Mouse (Mus musculus) 416B (cell line): ENCODE measurements around the gene Irak2.
"Not testable (repeated sequence)": the region's sequence is repeated elsewhere in the genome, so short reads cannot be mapped to it uniquely, and the experiment has no call there.

Experiments
- DNase-seq: peaks from one replicate; pipeline ENCODE4 v3.0.0; 2011; ENCODE audit warnings: low read depth

The Irak2 gene

DNA sequence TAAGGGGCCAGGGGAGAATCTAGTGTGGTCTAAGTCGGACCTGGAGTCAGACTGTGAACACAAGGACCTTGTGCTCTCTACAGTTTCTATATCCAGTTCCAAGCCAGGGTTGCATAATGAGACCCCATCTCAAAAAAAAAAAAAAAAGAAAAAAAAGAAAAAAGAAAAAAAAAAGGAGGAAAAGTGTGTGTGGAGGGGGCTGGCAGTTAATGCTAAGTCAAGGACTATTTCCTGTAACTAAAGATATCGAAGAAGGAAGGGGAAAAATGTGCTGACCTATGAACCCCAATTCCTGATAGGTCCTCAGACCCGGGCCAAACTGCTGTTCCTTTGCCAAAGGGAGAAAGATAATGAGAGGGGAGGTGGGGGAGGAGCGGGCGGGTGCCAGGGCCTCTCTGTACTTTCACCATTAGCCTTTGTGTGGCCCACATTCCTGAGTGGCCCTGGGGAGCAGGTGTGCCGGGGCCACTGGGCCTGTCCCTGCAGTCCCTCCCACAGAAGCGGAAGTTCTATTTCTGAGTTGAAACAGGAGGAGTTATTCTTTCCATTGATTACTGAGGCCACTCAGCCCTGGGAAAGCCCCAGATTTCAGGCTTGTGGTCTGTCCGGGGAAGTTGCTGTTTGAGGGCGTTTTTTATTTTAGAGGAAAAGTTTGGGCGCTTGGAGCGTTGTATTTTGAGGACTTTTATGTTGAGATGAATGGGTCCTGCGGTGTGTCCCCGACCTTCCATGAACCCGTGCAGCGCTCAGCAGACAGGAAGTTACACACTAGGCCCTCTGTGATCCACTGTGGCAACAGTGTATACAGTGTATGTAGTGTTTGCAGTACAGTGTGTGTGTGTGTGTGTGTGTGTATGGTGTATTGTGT is 30.3 kb downstream of the Irak2 start:
- peak; percentile 50 for DNase-seq

DNA sequence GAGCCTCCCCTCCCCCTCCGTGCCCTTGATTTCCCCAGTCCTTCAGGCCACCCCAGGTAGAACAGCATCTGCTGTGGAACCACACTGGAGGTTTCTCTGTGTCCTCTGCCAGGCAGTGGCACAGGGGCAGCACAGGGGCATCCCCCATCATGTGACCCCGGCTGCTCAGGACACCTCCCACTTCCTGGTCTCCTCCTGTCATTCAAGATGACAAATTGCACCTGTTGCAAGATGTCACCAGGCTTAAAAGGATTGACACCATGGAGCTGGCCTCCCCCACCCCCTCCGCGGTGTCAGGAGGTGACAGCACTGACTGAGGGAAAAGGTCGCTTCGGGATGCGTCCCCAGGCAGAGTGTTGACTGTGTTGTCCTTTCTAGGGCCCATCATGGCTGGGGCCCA is 31.6 kb downstream of the Irak2 start:
- no peak for DNase-seq

DNA sequence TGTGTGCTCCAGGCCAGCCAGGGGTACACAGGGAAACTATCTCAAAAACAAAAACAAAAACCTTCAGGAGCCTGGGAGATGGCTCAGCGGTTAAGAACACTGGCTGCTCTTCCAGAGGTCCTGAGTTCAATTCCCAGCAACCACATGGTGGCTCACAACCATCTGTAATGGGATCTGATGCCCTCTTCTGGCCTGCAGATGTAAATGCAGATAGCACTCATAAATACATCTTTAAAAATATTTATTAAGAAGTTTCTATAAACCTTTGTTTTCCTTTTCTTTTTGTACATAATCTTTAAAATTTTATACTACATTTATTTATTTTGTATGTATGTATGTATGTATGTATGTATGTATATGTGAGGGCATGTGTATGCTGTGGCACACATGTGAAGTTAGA is 33.8 kb downstream of the Irak2 start:
- not testable (repeated sequence) for DNase-seq

DNA sequence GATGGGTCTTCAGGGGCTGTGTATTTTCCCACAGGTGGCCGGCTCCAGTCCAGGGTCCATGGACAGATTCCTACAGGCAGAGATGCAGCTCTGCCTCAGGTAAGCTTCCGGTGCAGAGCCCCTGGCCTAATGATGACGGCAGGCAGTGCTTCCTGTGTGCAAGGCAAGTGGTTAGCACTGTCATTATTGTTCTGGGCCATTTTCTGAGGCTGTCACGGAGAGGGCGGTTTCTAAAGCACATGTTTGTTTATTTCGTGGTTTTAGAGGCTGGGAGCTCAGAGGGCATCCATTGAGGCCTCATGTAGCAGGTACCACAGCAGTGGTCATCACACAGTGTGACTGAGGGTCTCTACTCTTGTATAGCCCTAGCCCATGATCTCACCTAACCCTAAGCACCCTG is 34.7 kb downstream of the Irak2 start:
- DNase-seq, result no peak

DNA sequence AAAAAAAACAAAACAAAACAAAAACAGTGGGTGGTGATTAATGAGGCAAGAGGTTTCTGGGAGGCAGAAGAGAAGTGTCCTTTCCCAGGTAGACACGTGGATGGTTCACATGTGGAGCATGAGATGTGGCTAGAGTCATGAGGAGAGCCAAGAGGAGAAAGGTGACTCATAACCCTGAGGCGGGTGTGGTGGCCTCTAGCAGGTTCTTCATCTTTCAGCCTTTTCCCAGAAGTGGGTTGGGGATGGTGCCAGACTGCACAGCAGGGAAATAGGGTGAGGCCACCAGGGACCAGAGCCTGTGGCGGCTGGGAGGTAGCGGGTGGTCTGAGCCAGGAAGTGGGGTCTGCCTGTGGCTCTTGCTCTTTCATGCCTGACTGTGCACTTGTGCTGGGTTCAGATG is 37.0 kb downstream of the Irak2 start:
- DNase-seq, result peak; percentile 84

DNA sequence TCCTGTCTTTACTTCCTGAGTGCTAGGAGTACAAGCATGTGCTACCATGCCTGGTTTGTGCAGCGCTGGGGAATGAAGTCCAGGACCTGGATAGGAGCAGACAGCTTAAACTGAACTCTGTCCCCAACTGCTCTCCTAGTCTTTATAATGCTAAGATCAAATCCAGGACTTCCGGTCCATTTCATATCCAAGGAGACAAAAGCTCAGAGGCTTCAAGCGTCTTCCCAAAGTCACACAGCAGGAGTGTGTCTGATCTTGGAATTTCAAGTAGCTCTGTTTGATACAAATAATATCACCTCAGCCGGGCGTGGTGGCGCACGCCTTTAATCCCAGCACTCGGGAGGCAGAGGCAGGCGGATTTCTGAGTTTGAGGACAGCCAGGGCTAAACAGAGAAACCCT is 37.7 kb downstream of the Irak2 start:
- no peak for DNase-seq

DNA sequence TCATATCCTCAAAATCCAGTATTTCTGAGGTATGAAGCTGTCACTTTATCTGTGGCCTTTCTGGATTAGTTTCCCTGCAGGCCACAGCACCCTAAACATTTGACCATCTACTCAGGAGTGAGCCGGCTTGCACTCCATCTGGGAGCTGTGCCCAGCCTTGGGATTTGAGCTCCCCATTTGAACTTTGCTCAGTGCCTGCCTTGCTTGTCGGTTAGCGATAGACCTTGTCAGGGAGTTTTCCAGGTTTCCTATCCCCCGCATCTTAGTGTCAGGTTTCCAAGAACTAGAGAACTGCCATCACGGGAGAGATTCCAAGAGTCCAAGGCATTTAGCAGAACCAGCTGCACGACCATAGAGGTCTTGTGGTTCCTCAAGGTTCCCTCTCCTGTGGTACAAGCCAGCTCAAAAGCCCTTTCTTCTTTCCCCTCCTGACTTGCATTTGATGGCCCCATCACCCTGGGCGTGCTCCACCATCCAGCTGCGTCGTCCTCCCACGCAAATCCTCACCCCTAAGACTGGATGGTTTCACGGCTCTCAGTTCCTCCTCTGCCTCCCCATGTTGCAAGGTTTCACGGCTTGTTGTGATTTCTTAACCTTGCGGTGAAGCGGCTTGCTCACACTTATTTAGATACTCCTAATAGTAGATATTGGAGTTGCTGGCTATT is 38.9 kb downstream of the Irak2 start:
- no peak for DNase-seq

DNA sequence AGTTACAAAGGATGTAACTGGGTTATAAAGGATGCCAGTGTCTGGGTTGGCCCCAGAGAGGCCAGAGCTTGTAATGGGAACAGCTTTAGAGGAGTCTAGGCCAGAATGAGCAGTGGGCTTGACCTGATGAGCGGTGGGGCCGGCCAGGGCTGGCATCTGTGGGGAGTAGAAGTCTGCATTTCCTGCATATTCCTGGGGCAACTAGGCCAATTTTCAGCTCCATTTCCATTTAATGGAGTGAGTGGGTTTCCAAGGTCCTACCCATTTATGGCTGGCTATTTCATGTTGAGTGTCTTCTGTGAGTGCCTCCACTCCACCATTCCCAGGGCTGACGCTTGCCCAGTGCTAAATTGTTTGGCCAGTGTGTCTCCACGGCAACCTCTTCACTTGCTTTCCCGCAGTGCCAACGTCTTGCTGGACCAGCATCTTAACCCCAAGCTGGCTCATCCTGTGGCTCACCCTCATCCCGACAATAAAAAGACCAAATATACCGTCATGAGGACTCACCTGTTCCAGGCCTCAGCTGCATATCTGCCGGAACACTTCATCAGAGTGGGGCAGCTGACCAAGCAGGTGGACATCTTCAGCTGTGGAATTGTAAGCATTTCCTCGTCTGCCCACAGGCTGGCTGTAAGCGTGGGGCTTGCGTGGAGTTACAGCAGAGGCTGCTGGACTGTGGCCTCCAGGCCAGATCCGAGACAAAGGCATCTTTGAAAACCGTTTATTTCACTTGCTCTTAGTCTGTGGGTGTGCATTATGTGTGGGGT is 40.2 kb downstream of the Irak2 start:
- DNase-seq, result no peak

DNA sequence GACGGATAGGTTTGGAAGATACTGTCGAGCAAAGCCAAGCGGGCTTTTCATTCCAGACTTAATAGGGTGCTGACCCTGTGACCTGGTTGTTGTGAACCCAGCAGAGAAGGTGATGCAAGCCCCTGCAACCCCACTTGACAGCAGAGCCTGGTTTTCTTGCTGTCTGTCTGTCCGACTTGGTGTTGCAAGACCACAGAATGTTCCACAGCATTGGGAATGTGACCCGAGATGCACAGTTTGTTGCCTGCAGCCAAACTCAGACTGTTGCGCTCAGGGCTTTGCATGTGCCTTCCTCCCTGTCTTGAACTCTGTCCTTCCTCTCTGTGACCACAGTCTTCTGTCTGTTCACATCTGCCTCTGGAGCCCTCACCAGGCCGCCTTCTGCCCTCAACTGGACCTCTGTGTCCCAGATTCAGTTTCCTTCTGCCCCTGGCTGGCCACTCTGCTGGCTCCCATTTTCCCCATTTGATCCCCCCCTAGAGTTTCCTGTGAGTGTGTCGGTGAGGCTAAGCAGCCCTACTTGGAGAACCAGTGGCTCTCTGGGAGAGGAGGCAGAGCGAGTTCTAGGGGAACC is 41.8 kb downstream of the Irak2 start:
- peak; percentile 75 for DNase-seq

DNA sequence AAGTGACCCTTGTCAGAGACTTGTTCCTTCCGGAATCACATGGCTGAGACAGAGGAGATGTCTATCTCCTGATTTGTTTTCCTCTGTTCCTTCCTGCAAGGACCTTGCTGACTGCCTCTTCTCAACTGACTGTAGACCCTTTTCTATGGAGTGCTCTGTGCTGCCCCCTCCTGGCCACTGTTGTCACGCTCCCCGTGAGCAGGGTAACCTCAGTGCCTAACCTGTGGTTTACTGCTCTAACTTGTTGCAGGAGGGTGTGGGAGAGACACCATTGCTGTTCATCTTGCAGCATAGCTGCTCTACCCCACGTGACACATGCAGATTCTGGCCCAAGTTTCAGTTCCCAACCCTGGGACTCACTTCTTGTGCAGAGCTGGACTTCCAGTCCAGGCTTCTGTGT is 43.0 kb downstream of the Irak2 start:
- DNase-seq, result peak; percentile 91

DNA sequence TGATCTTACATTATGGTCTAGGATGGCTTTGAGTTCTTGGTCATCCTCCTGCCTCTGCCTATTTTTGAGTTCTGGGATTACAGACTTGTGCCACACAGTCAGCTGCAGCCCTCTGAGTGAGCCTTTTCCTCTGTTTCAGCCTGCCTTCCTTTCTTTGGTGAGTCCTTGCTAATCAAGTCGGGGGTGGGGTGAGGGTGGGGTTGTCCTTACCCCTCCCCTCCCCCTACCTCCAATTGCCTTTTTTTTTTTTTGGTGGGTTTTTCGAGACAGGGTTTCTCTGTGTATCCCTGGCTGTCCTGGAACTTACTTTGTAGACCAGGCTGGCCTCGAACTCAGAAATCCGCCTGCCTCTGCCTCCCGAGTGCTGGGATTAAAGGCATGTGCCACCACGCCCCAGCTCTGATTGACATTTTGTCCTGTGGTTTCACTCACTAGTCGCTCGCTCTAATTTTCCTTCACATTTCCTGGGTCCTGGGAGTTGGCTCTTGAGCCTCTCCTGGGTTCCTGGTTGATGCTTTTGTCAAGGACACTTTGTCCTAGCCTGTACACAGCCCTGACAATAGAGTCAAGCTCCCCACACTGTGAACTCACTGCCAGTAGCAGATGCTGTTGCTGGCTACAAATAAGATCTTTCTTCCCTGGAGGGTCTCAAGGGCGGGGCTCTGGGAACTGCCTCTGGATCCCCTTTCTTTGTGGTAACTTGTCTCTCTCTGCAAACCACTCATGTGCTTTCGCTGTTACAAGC is 45.0 kb downstream of the Irak2 start:
- DNase-seq, result no peak

DNA sequence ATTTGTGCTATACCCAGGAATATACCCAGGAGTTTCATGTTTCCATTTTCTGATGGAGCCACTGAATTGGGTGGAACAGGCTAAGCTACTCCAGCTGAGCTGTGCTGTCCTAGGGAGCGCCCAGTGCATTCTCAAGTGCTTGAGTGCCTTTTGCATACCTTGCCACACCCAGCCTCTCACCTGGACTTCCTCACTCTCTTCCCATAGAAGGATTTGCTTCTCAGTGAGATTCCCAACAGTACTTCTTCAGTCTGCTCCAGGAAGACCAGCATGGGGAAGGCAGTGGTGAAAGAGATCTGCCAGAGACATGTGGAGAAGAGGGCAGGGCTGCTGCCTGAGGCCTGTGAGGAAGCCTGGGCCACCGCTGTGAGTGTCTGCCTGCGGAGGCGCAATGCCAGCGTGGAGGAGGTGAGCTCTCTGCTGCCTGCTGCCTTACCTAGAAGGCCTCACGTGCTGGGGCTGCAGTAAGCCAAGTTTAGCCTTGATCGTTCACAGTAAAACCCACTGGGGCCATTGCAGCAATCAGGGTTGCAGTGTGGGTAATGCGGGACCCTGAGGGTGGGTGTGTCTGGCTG is 48.4 kb downstream of the Irak2 start:
- no peak for DNase-seq

DNA sequence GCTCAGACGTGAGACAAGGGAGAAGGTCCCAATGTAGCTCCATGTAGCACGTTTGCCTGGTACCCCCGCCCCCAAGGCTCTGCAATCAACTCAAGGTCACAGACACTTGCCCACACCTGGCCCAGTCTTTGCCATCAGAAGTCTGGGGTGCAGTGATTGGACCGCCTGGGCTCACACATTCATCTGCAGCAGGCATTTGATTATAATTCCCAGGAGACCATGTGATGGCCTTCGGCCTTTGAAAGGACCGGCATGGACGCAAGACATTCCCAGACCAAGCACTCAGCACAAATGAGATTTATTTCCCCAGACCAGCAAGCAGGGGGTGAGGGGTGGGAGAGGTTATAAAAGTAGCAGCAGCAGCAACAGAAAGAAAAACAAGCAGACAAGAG is 51.7 kb downstream of the Irak2 start:
- no peak for DNase-seq

DNA sequence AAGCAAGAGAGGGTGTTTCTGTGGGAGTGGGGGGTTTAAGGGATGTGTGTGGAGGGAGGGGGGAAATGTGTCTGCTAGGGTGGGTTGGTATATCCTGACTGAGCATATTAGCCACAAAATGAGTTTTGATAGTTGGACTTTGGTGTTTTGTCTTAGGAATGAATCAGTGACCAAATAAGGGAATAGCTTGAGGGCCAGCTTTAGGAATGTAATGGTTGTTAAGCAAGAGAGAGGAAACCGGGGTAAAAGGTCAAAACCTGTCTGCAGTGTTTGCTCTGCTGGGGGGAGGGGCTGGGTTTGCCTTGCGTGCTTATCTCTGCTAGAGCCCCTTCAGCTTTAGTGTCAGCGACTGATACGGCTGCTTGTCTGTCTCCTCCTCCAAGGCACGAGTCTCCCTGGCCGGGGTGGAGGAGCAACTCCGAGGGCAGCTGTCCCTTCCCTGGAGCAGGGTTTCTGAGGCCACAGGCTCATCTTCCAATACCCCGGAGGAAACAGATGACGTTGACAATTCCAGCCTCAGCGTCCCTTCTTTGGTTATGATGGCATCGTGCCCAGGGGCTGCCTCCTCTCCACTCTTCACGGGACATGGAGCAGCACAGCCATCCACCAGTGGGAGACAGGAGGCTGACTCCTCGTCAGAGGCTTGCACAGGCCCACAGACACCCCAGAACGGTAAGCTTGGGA is 52.3 kb downstream of the Irak2 start:
- DNase-seq, result peak; percentile 96

DNA sequence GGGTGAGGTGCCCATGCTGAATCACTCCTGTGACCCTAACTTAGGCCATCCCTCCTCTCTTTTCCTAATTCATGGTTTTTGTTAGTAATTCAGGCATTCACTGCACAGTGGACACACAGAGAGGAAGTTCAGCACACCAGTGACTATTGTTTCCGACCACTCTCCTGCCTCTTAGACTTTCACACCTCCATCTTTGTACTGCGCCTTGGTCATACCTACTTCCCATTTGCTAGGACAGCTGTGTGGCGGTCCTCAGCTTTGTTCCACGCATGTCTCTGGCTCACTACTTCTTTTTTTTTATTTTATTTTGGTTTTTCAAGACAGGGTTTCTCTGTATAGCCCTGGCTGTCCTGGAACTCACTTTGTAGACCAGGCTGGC is 52.8 kb downstream of the Irak2 start:
- DNase-seq, result no peak

DNA sequence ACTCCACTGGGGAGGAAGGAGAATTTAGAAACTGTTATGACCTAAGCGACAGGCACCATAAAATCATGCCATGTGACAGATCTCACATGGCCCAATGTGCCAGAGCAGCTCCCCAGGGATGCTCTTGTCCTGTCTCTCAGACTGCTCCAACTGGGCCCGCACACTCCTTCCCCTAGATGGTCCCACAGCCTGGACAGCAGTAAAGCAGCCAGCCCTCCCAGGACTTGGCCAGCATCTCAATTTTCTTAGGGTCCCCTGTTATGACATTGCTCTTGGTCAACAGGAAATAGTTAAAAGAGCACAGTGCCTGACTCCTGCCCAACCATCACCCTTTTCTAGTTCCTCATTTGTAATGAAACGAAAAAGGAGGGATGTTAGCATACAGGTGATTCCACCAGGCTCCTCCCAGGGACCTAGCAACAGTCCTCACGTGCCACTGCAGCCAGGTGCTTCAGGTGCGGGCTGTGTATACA is 54.4 kb downstream of the Irak2 start:
- DNase-seq, result peak; percentile 67

DNA sequence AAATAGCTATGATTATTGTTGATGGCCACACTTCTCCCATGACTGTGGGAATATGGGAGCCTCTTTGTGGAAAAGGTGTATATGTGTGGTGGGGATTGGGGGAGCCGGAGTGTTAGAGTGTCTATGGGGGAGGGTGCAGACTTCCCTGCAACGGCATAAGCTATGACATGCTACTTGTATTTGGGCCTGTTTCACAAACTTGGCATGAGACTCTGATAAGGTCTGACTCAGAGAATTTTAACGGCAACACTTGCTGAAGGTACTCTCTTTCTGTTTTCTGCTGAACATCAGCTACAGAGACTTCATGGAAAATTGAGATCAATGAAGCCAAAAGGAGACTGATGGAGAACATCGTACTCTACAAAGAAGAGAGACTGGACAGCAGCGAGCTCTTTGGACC is 55.1 kb downstream of the Irak2 start:
- no peak for DNase-seq

DNA sequence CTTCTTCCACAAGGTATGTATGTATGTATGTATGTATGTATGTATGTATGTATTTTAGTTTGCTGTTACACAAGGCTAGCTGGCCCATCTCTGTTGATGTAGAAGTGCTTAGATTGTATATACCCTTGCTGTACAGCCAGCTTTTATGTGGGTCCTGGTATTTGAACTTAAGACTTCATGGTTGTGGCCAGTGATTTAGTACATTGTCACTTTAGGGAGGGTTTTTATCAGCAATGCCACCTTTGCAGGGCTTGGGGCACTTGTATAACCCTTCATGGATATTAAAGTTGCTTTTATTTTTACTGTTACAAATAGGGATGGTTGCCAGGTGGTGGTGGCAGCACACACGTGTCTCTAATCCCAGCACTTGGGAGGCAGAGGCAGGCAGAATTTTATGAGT is 56.9 kb downstream of the Irak2 start:
- no peak for DNase-seq

DNA sequence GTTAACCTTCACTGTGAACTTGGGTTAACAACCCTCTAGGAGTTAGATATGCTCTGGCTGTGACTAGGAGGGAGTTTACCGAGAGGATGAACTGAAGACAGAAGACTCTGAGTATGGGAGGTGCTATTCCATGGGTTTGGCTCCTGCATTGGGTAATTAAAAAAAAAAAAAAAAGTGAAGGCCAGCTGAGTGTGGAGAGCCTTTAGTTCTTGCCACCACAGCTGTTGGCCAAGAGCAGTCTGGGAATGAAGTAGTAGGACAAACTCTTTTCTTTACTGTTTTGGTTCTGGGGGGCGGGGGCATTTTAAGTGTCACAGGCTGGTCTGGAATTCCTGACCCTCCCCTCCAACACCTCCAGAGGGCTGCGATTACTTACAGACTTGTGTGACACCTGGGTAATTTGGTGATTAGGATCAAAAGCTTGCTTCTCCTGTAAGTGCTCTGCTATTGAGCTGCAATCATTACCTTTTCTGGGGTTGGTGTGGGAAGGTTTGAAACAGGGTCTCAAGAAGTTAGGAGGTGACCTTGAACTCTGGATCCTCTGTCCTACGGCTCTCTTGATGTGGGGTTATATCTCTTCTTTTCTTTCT is 57.6 kb downstream of the Irak2 start:
- peak; percentile 51 for DNase-seq

DNA sequence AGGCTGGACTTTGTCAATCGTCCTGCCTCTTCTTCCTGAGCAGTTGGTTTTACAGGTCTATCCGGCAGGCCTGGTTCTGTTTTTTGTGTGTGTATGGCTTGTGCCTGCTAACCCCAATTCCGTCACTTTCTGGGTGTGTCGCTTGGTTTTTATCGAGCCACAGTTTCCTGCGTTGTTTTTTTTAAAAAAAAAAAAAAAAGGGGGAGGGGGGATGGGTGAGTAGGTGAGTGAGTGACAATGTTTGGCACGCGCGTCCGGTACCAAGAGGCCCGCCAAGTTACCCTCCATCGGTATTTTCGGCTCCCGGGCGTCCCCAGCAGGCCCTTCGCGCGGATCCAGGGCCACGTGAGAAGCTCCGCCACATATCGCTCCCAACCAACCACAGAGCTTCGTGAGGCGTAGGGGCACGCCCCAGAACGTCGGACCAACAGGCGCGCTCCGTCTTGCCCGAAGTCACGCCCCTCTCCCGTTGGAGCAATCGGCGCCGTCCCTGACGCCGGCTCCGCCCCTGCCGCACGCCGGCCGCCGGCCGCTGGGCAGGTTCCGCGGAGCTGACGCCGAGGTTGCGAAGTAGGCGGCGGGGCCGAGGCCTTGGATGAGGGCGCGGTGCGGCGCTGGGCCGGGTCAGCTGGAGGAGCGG is 58.4 kb downstream of the Irak2 start, which contains the start of gene Tatdn2:
Tatdn2 (plus strand) TSS at position 469 of the 640 bp plus-strand sequence.
- peak; percentile 99 for DNase-seq
